Mouse (Mus musculus) bone marrow macrophage, adult 2 months (primary cell): ENCODE measurements around the gene Rad51b.

ENCODE experiments used
- CTCF ChIP-seq: IDR thresholded peaks from 2 replicates; pipeline ENCODE4 v1.5.1; 2012; ENCODE audit warnings: low read depth, mild to moderate bottlenecking, low read length, moderate library complexity
- POLR2A ChIP-seq: IDR thresholded peaks from 2 replicates; pipeline ENCODE4 v1.6.1; 2012; ENCODE audit warnings: mild to moderate bottlenecking, low read depth, low read length, borderline replicate concordance

DNA sequence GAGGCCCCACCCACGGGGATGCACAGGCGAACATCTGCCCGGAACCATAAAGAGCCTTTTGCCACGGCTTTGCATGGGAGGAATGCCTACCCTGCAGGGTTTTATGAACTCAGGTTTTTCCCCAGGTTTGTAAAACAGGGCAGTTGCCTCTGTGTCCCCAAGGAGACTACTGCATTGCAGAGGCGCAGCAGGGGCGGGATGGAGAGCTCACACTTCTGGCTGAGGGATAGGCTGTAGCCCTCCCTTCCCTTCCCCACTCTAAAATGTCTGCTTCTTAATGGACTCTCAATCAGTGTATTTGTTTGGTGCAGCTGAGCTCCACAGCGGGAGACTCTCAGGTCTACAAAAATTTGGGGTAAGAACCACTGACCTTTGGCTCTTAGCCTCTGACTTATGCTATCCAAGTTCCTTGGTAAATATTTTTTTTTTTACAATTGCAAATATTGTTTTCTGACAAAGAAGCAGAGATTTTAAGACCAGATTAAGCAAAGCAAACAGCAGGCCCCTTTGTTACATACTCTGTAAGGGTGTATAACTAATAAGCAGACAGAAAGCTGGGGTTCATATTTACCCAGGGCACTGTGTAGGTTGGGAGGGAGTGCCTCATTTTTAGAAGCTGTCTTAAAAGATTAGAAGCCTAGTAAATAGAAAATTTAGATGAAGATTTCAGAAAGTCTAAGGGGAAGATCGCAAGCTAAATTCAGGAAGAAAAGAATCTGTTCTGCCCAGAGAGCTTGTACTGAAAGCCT lies 507.9 kb downstream of the Rad51b start:
- no peak for TF ChIP-seq POLR2A
- TF ChIP-seq CTCF: no peak
